Mouse (Mus musculus) ES-Bruce4 (cell line): ENCODE data around the gene Arid1b. TPM values are rescaled to one million over a fixed set of nuclear protein-coding genes. Genes with fewer than 3 reads are reported as not detected.

Experiments used
- H3K27ac ChIP-seq: 2 replicates; pipeline ENCODE4 v1.5.1; 2012; ENCODE audit warnings: low read length, inconsistent platforms; ENCODE audit not compliant: insufficient read depth
- H3K27me3 ChIP-seq: 2 replicates; pipeline ENCODE4 v1.6.1; 2012; ENCODE audit warnings: mild to moderate bottlenecking, low read length, inconsistent platforms; ENCODE audit not compliant: control insufficient read depth, poor library complexity, insufficient read depth, severe bottlenecking
- H3K36me3 ChIP-seq: 2 replicates; pipeline ENCODE4 v1.6.1; 2012; ENCODE audit warnings: inconsistent platforms, mild to moderate bottlenecking, low read length, moderate library complexity; ENCODE audit not compliant: control insufficient read depth, poor library complexity, insufficient read depth, severe bottlenecking
- H3K4me1 ChIP-seq: one replicate; pipeline ENCODE4 v1.8.1; 2011; ENCODE audit warnings: low read length; ENCODE audit not compliant: control insufficient read depth, insufficient read depth
- H3K4me3 ChIP-seq: 2 replicates; pipeline ENCODE4 v1.5.1; 2011; ENCODE audit warnings: low read depth, mild to moderate bottlenecking, low read length
- H3K9ac ChIP-seq: 2 replicates; pipeline ENCODE4 v1.6.1; 2012; ENCODE audit warnings: low read depth, mild to moderate bottlenecking, inconsistent platforms; ENCODE audit not compliant: poor library complexity, severe bottlenecking
- H3K9me3 ChIP-seq: replicated peaks from 2 replicates; pipeline ENCODE4 v1.6.1; 2012; ENCODE audit warnings: mild to moderate bottlenecking, low read length, inconsistent platforms; ENCODE audit not compliant: control insufficient read depth, poor library complexity, insufficient read depth, severe bottlenecking
- CTCF ChIP-seq: IDR thresholded peaks from one replicate; pipeline ENCODE4 v1.8.1; 2011; ENCODE audit warnings: low read depth, low read length
- EP300 ChIP-seq: IDR thresholded peaks from 2 replicates; pipeline ENCODE4 v1.6.1; 2011; ENCODE audit warnings: low read depth, low read length; ENCODE audit not compliant: insufficient read depth
- POLR2A ChIP-seq: IDR thresholded peaks from one replicate; pipeline ENCODE4 v1.8.1; 2011; ENCODE audit warnings: low read length; ENCODE audit not compliant: insufficient read depth
- polyA plus RNA-seq: library from polyadenylated mRNA; stranded (reverse); fragments of >200 nt; gene quantifications from 2 replicates; pipeline ENCODE4 v1.2.4, GENCODE M21; 2011; ENCODE audit warnings: low read depth; ENCODE audit not compliant: missing spikeins, insufficient read depth, insufficient read length

Arid1b gene
- polyA plus RNA-seq, 1 experiment: 20.4 TPM

DNA sequence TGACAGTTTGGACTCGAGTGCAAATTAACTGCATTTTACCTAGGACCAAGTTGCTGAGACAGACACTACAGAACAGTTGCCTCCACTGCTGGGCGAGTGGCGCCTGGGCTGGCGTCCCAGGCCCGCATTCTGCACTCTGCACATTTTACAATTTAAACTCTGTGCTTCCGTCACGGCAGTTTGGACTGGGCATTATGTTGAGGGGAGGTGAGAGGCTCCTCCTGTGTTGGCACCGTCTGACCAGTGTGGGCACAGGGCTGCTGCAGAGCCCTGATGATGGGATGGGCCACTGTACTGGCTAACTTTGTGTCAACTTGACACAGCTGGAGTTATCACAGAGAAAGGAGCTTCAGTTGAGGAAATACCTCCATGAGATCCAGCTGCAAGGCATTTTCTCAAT is 43.1 kb downstream of the Arid1b start:
- Histone ChIP-seq H3K27me3 (no peaks in the 10 kb centered on the region), H3K4me1 (no peaks in the 10 kb centered on the region), H3K27ac (no peak overlapping the region), H3K36me3 (no peaks in the 10 kb centered on the region), H3K4me3 (no peak overlapping the region), H3K9me3 (no peaks in the 10 kb centered on the region), H3K9ac (no peak overlapping the region)
- TF ChIP-seq CTCF (no peak), EP300 (no peak), POLR2A (no peak)

DNA sequence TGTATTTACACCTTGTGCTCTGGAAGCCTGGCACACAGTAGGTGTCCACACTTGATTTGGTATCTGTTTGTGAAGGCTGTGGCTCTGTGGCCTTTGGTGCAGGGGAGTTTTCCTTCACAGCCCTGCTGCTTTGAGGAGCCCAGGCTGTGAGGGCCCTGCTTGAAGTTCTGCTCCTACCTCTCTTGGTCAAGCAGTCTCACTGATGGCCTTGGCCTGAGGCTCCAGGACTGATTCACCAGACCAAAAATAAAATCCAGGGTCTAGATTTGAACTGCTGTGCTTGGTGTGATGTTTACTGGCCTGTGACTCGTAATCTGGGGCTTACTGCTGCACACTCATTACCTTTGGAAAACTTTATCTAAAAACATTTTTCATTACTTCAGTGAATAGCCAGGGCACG is 45.7 kb downstream of the Arid1b start:
- Histone ChIP-seq H3K4me3 (no peak overlapping the region), H3K9ac (no peak overlapping the region), H3K27me3 (no peaks in the 10 kb centered on the region), H3K9me3 (no peaks in the 10 kb centered on the region), H3K27ac (no peak overlapping the region), H3K4me1 (no peaks in the 10 kb centered on the region), H3K36me3 (no peaks in the 10 kb centered on the region)
- TF ChIP-seq POLR2A: no peak
- no peak for TF ChIP-seq CTCF
- TF ChIP-seq EP300: no peak

DNA sequence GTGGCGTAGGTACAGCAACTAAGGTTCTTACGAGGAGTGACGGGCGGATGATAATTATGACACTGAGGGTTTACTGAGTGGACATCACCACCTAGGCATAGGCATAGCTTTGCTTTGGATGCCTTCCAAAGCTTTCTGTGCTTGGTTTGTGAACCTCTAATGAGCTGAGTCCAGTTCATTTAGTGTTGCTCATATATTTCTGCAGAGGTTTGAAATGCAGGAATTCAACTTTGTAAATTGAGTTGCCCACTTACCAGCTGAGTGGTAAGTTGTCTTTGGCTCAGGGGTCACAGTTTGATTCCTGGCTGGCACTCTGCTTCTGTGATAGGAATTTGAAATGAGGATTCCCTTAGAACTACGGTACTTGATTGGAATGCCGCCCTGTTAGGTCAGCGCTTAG is 49.7 kb downstream of the Arid1b start:
- no peak overlapping the region for H3K4me3 ChIP-seq
- H3K4me1 ChIP-seq: no peaks in the 10 kb centered on the region
- no peaks in the 10 kb centered on the region for H3K9me3 ChIP-seq
- no peaks in the 10 kb centered on the region for H3K36me3 ChIP-seq
- no peak overlapping the region for H3K9ac ChIP-seq
- H3K27me3 ChIP-seq: no peaks in the 10 kb centered on the region
- H3K27ac ChIP-seq: no peak overlapping the region
- TF ChIP-seq CTCF: no peak
- TF ChIP-seq POLR2A: no peak
- no peak for TF ChIP-seq EP300

DNA sequence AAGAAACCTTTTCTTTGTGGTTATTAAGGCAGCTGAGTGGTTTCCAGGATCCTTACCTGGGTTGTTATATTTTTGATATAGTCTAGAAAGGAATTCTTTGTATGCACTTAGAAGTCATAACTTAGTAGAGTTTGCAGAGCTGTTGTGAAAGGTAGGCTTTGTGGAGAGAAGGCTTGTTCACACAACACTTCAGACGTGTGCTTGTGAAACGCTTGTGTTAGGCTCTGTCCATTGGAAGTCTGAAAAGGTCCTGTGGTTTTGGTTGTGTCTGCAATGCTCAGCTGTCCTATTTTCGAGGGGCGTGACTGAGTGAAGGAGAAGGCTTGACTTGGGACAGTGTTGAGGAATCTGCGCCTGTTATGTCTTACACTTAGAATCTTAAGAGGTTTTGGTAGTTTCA is 51.5 kb downstream of the Arid1b start:
- no peak for TF ChIP-seq CTCF
- TF ChIP-seq POLR2A: no peak
- TF ChIP-seq EP300: no peak
- Histone ChIP-seq H3K9ac (no peak overlapping the region), H3K27me3 (no peaks in the 10 kb centered on the region), H3K9me3 (no peaks in the 10 kb centered on the region), H3K36me3 (0 out of 2 replicates have a peak, but pooled peaks cover 4% of the 10 kb centered on the region), H3K4me1 (no peaks in the 10 kb centered on the region), H3K27ac (no peak overlapping the region), H3K4me3 (no peak overlapping the region)

DNA sequence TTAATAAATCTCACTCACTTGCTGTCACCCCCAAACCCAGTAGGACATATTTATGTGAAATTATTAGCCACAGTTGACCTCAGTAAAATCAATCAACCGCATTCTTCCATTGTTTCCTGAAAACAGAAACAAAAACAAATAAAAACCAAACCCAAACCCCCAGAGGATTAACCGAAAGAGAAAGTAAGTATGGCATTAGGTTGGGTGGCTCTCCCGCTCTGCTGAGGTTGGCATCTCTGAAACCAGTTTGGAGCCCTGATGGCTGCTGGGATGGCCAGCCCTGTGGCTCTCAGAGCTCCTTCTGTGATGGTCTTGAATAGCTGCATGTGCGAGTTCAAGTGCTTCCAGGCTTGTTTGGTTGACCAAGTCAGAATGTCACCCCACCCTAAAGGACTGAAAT is 53.2 kb downstream of the Arid1b start:
- Histone ChIP-seq H3K9ac (no peak overlapping the region), H3K27ac (no peak overlapping the region), H3K4me3 (no peak overlapping the region), H3K9me3 (no peaks in the 10 kb centered on the region), H3K4me1 (peaks cover 5% of the 10 kb centered on the region), H3K36me3 (0 out of 2 replicates have a peak, but pooled peaks cover 4% of the 10 kb centered on the region), H3K27me3 (no peaks in the 10 kb centered on the region)
- no peak for TF ChIP-seq CTCF

DNA sequence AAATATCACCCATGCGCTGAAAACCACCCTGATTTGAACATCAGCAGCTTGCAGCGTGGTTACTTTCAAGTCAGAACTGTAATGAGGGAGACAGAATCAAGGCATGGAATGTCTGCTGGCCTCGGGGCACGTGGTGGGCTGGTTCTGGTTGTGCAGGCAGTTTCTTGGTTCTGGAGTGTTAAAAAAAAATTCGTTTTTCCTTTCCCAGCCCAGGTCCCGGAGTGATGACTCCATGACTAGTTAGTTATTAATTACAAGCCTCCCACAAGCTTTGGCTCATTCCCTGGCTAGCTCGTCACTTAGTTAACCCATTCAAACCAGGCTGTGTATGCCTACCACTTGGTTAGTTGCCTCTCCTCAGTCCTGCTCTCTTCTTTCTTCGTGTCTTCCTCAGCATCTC is 56.1 kb downstream of the Arid1b start:
- Histone ChIP-seq H3K27me3 (no peaks in the 10 kb centered on the region), H3K27ac (no peak overlapping the region), H3K9me3 (no peaks in the 10 kb centered on the region), H3K4me3 (no peak overlapping the region), H3K4me1 (peaks cover 7% of the 10 kb centered on the region), H3K9ac (no peak overlapping the region), H3K36me3 (0 out of 2 replicates have a peak, but pooled peaks cover 4% of the 10 kb centered on the region)
- TF ChIP-seq POLR2A: no peak
- no peak for TF ChIP-seq EP300
- TF ChIP-seq CTCF: no peak
